Mouse (Mus musculus) thymus, adult 2 months (tissue): ENCODE data around the gene Tmem231. TPM values are rescaled to one million over a fixed set of nuclear protein-coding genes. Genes with fewer than 3 reads are reported as not detected.

Source experiments
- DNase-seq: peaks from one replicate; pipeline ENCODE4 v3.0.0; 2021
- H3K27ac ChIP-seq: fragments of 200-500 bp; 2 replicates; pipeline ENCODE4 v1.5.1; 2012; ENCODE audit warnings: low read length, control low read depth; ENCODE audit not compliant: control insufficient read depth, insufficient read depth
- H3K27me3 ChIP-seq: fragments of 200-500 bp; 2 replicates; pipeline ENCODE4 v1.6.1; 2012; ENCODE audit warnings: mild to moderate bottlenecking, low read length, moderate library complexity, mixed read lengths; ENCODE audit not compliant: control insufficient read depth, insufficient read depth
- H3K36me3 ChIP-seq: fragments of 200-500 bp; 2 replicates; pipeline ENCODE4 v1.6.1; 2012; ENCODE audit warnings: mild to moderate bottlenecking, low read length, moderate library complexity; ENCODE audit not compliant: control insufficient read depth, insufficient read depth
- H3K4me1 ChIP-seq: fragments of 200-500 bp; replicated peaks from 2 replicates; pipeline ENCODE4 v1.6.1; 2012; ENCODE audit warnings: low read length; ENCODE audit not compliant: control insufficient read depth, insufficient read depth
- H3K4me3 ChIP-seq: fragments of 200-500 bp; 2 replicates; pipeline ENCODE4 v1.5.1; 2012; ENCODE audit warnings: mild to moderate bottlenecking, low read length, control low read depth, moderate library complexity; ENCODE audit not compliant: control insufficient read depth, insufficient read depth
- CTCF ChIP-seq: fragments of 200-500 bp; IDR thresholded peaks from 2 replicates; pipeline ENCODE4 v1.5.1; 2012; ENCODE audit warnings: mild to moderate bottlenecking, control low read depth, low read length, moderate library complexity, borderline replicate concordance; ENCODE audit not compliant: control insufficient read depth, poor library complexity, insufficient read depth; ENCODE audit errors: extremely low read depth
- POLR2A ChIP-seq: fragments of 200-500 bp; IDR thresholded peaks from 2 replicates; pipeline ENCODE4 v1.6.1; 2012; ENCODE audit warnings: mild to moderate bottlenecking, low read length, control low read depth, moderate library complexity; ENCODE audit not compliant: control insufficient read depth, poor library complexity, insufficient read depth; ENCODE audit errors: extremely low read depth
- WGBS: fragments of 180-500 bp; shearing (Covaris S2); methylation state at CpG from one replicate; pipeline ENCODE4 v1.1.7; 2018; 5-methylcytosine and 5-hydroxymethylcytosine counted together
- polyA plus RNA-seq: library from polyadenylated mRNA; depleted of rRNA; stranded (reverse); fragments of >200 nt; gene quantifications from 2 replicates; pipeline ENCODE4 v1.2.3, GENCODE M21; 2012

The Tmem231 gene
- polyA plus RNA-seq, 1 experiment = 2.8 TPM

GRCm38 (mm10) chr8:111891983-111892382 is 41.7 kb downstream of the Tmem231 start:
- no peaks in the 10 kb centered on the region for H3K4me1 ChIP-seq
- no peak for DNase-seq
- H3K4me3 ChIP-seq = no peak overlapping the region
- no peaks in the 10 kb centered on the region; the same call in 1 of the 2 replicates for H3K27me3 ChIP-seq
- WGBS = 20% methylated on average over 8 of the region's 8 CpGs
- no peaks in the 10 kb centered on the region for H3K36me3 ChIP-seq
- no peak for TF ChIP-seq POLR2A
- TF ChIP-seq CTCF = no peak
- H3K27ac ChIP-seq = no peak overlapping the region

GRCm38 (mm10) chr8:111890911-111891303 is 42.8 kb downstream of the Tmem231 start:
- TF ChIP-seq POLR2A (no peak), CTCF (no peak)
- H3K36me3 ChIP-seq = no peaks in the 10 kb centered on the region
- H3K4me3 ChIP-seq = no peak overlapping the region
- no peak overlapping the region for H3K27ac ChIP-seq
- no peaks in the 10 kb centered on the region for H3K4me1 ChIP-seq
- 71% methylated on average over 6 of the region's 6 CpGs for WGBS
- no peaks in the 10 kb centered on the region; the same call in 1 of the 2 replicates for H3K27me3 ChIP-seq
- DNase-seq = no peak

- Histone ChIP-seq H3K27me3 (no peaks in the 10 kb centered on the region; the same call in 1 of the 2 replicates), H3K4me1 (no peaks in the 10 kb centered on the region), H3K27ac (no peak overlapping the region), H3K36me3 (no peaks in the 10 kb centered on the region), H3K4me3 (no peak overlapping the region)
- 20% methylated on average over 86 of the region's 86 CpGs for WGBS
- no peak for DNase-seq
- no peak for TF ChIP-seq POLR2A
- no peak for TF ChIP-seq CTCF
Measured at GRCm38 (mm10) chr8:111889931-111890910, 43.5 kb downstream of the Tmem231 start.

- WGBS = 45% methylated on average over 7 of the region's 7 CpGs
- H3K4me1 ChIP-seq = no peaks in the 10 kb centered on the region
- H3K27ac ChIP-seq = no peak overlapping the region
- no peaks in the 10 kb centered on the region for H3K36me3 ChIP-seq
- H3K4me3 ChIP-seq = no peak overlapping the region
- TF ChIP-seq POLR2A (no peak), CTCF (no peak)
- DNase-seq = no peak
- H3K27me3 ChIP-seq = no peaks in the 10 kb centered on the region; the same call in 1 of the 2 replicates
Measured at GRCm38 (mm10) chr8:111888091-111888650, 45.5 kb downstream of the Tmem231 start.

GRCm38 (mm10) chr8:111887479-111887878 is 46.2 kb downstream of the Tmem231 start:
- no peak for DNase-seq
- H3K27ac ChIP-seq = no peak overlapping the region
- no peaks in the 10 kb centered on the region for H3K36me3 ChIP-seq
- 42% methylated on average over 1 of the region's 1 CpGs for WGBS
- no peaks in the 10 kb centered on the region for H3K4me1 ChIP-seq
- no peak overlapping the region for H3K4me3 ChIP-seq
- TF ChIP-seq CTCF = no peak
- no peak for TF ChIP-seq POLR2A
- no peaks in the 10 kb centered on the region; the same call in 1 of the 2 replicates for H3K27me3 ChIP-seq

DNA sequence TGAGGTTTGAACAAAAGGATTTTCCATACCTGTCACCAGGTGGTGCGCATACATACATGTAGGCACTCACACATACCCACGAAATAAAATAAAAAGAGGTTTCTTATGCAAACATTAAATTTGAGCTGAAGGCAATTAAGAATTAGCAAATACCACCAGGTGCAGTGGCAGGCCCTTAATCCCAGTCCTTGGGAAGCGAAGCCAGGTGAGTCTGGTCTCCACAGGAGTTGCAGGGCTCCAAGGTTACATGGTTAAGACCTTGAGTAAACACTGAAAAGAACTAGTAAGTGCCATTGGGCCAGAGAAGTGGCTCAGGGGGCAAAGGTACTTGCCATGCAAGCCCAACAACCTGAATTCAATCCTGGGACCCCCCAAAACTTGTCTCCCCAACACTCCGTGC is 50.1 kb downstream of the Tmem231 start:
- 94% methylated on average over 4 of the region's 4 CpGs for WGBS
- no peaks in the 10 kb centered on the region; the same call in 1 of the 2 replicates for H3K27me3 ChIP-seq
- no peak for DNase-seq
- no peak overlapping the region for H3K27ac ChIP-seq
- no peak for TF ChIP-seq POLR2A
- H3K4me3 ChIP-seq = no peak overlapping the region
- no peaks in the 10 kb centered on the region for H3K36me3 ChIP-seq
- no peaks in the 10 kb centered on the region for H3K4me1 ChIP-seq
